Mouse (Mus musculus) lung, adult 2 months (tissue): ENCODE data around the gene Slc30a10.

Source experiments
- CTCF ChIP-seq: fragments of 200-500 bp; IDR thresholded peaks from 2 replicates; pipeline ENCODE4 v1.5.1; 2011; ENCODE audit warnings: mild to moderate bottlenecking, low read length, control low read depth; ENCODE audit not compliant: insufficient read depth
- POLR2A ChIP-seq: fragments of 200-500 bp; IDR thresholded peaks from 2 replicates; pipeline ENCODE4 v1.6.1; 2011; ENCODE audit warnings: low read depth, mild to moderate bottlenecking, control low read depth, low read length, borderline replicate concordance; ENCODE audit errors: extremely low read depth

DNA sequence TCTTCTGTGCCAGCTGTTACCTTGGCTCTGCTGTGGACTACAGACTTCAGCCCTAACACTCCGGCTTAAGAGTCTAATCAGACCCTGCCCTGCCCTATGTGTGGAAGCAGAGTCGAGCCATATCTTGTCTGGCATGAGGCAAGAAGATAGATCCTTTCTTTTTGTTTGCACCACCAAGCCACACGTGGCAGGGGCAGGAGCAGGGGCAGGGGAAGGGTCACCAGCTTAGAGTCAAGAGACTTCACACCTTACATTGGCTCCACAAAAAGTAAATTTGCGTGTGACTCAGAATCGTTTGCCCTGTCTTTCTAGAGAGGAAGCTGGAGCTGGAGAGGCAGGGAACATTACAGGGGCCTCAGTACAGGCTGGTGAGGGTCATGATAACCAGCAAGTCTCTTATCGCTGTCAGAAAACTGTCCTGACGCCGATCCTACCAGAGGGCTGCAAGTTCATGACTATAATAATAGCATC is 14.9 kb downstream of the Slc30a10 start:
- TF ChIP-seq CTCF (no peak), POLR2A (no peak)
